Mouse (Mus musculus): ENCODE measurements around the gene T. TPM values are rescaled to one million over a fixed set of nuclear protein-coding genes. Genes with fewer than 3 reads are reported as not detected.

Gene T
- polyA plus RNA-seq, 1 experiment from 2014 or later = 0.31 TPM

GRCm38 (mm10) chr17:8479493-8480128 is 45.4 kb downstream of the T start:
- Histone ChIP-seq H3K9me3 (ENCODE audit: control insufficient read depth, low read length) (no peaks in the 10 kb centered on the region), H3K27me3 (ENCODE audit: control insufficient read depth, insufficient read depth, low read length) (no peaks in the 10 kb centered on the region), H3K27ac (ENCODE audit: low read depth, low read length) (no peak overlapping the region), H3K9ac (ENCODE audit: low read depth, low read length) (no peak overlapping the region), H3K36me3 (ENCODE audit: control insufficient read depth, insufficient read depth, low read length) (no peaks in the 10 kb centered on the region), H3K4me1 (ENCODE audit: control insufficient read depth, insufficient read depth, low read length) (peaks cover 8% of the 10 kb centered on the region; the same call in 1 of the 2 replicates), H3K4me3 (ENCODE audit: low read length) (no peak overlapping the region), H3K4me2 (replicated peaks; ENCODE audit: low read depth, low read length) (no peak overlapping the region)
- 28% methylated on average over 9 of the region's 9 CpGs for WGBS
- ATAC-seq (ENCODE audit: low FRiP score, low TSS enrichment) = peak; percentile 76; the same call in 1 of the 2 replicates

GRCm38 (mm10) chr17:8481797-8482196 is 47.6 kb downstream of the T start:
- Histone ChIP-seq H3K27me3 (ENCODE audit: control insufficient read depth, insufficient read depth, low read length) (no peaks in the 10 kb centered on the region), H3K36me3 (ENCODE audit: control insufficient read depth, insufficient read depth, low read length) (no peaks in the 10 kb centered on the region), H3K9me3 (ENCODE audit: control insufficient read depth, low read length) (no peaks in the 10 kb centered on the region), H3K4me3 (ENCODE audit: low read length) (no peak overlapping the region), H3K4me1 (ENCODE audit: control insufficient read depth, insufficient read depth, low read length) (peaks cover 8% of the 10 kb centered on the region; the same call in 1 of the 2 replicates), H3K27ac (ENCODE audit: low read depth, low read length) (no peak overlapping the region), H3K4me2 (replicated peaks; ENCODE audit: low read depth, low read length) (no peak overlapping the region), H3K9ac (ENCODE audit: low read depth, low read length) (no peak overlapping the region)
- ATAC-seq (ENCODE audit: low FRiP score, low TSS enrichment) = no peak
- WGBS = 57% methylated on average over 10 of the region's 10 CpGs

- Histone ChIP-seq H3K4me1 (ENCODE audit: control insufficient read depth, insufficient read depth, low read length) (peaks cover 8% of the 10 kb centered on the region; the same call in 1 of the 2 replicates), H3K4me3 (ENCODE audit: low read length) (no peak overlapping the region), H3K4me2 (replicated peaks; ENCODE audit: low read depth, low read length) (no peak overlapping the region), H3K27me3 (ENCODE audit: control insufficient read depth, insufficient read depth, low read length) (no peaks in the 10 kb centered on the region), H3K9me3 (ENCODE audit: control insufficient read depth, low read length) (no peaks in the 10 kb centered on the region), H3K27ac (ENCODE audit: low read depth, low read length) (no peak overlapping the region), H3K36me3 (ENCODE audit: control insufficient read depth, insufficient read depth, low read length) (no peaks in the 10 kb centered on the region), H3K9ac (ENCODE audit: low read depth, low read length) (no peak overlapping the region)
- WGBS = 70% methylated on average over 7 of the region's 7 CpGs
- no peak for ATAC-seq (ENCODE audit: low FRiP score, low TSS enrichment)
Measured at GRCm38 (mm10) chr17:8482876-8483275, 48.7 kb downstream of the T start.

- Histone ChIP-seq H3K27ac (ENCODE audit: low read depth, low read length) (no peak overlapping the region), H3K36me3 (ENCODE audit: control insufficient read depth, insufficient read depth, low read length) (no peaks in the 10 kb centered on the region), H3K9me3 (ENCODE audit: control insufficient read depth, low read length) (no peaks in the 10 kb centered on the region), H3K9ac (ENCODE audit: low read depth, low read length) (no peak overlapping the region), H3K4me1 (ENCODE audit: control insufficient read depth, insufficient read depth, low read length) (peaks cover 8% of the 10 kb centered on the region; the same call in 1 of the 2 replicates), H3K4me3 (ENCODE audit: low read length) (no peak overlapping the region), H3K4me2 (replicated peaks; ENCODE audit: low read depth, low read length) (no peak overlapping the region), H3K27me3 (ENCODE audit: control insufficient read depth, insufficient read depth, low read length) (no peaks in the 10 kb centered on the region)
- no peak for ATAC-seq (ENCODE audit: low FRiP score, low TSS enrichment)
- 32% methylated on average over 3 of the region's 3 CpGs for WGBS
Measured at GRCm38 (mm10) chr17:8484246-8484645, 50.0 kb downstream of the T start.

- Histone ChIP-seq H3K36me3 (ENCODE audit: control insufficient read depth, insufficient read depth, low read length) (no peaks in the 10 kb centered on the region), H3K27me3 (ENCODE audit: control insufficient read depth, insufficient read depth, low read length) (no peaks in the 10 kb centered on the region), H3K4me1 (ENCODE audit: control insufficient read depth, insufficient read depth, low read length) (peaks cover 4% of the 10 kb centered on the region; the same call in 1 of the 2 replicates), H3K4me3 (ENCODE audit: low read length) (no peak overlapping the region), H3K9ac (ENCODE audit: low read depth, low read length) (no peak overlapping the region), H3K9me3 (ENCODE audit: control insufficient read depth, low read length) (no peaks in the 10 kb centered on the region), H3K27ac (ENCODE audit: low read depth, low read length) (no peak overlapping the region), H3K4me2 (replicated peaks; ENCODE audit: low read depth, low read length) (no peak overlapping the region)
- no peak for ATAC-seq (ENCODE audit: low FRiP score, low TSS enrichment)
Measured at GRCm38 (mm10) chr17:8485146-8485545, 50.9 kb downstream of the T start.

GRCm38 (mm10) chr17:8487824-8488223 is 53.6 kb downstream of the T start:
- H3K27ac ChIP-seq (ENCODE audit: low read depth, low read length) = no peak overlapping the region
- ATAC-seq (ENCODE audit: low FRiP score, low TSS enrichment) = 0 out of 2 replicates have a peak, but pooled peaks have one; percentile 46
- no peaks in the 10 kb centered on the region for H3K36me3 ChIP-seq (ENCODE audit: control insufficient read depth, insufficient read depth, low read length)
- H3K4me1 ChIP-seq (ENCODE audit: control insufficient read depth, insufficient read depth, low read length) = no peaks in the 10 kb centered on the region
- H3K9ac ChIP-seq (ENCODE audit: low read depth, low read length) = no peak overlapping the region
- no peak overlapping the region for H3K4me3 ChIP-seq (ENCODE audit: low read length)
- no peaks in the 10 kb centered on the region for H3K9me3 ChIP-seq (ENCODE audit: control insufficient read depth, low read length)
- 27% methylated on average over 12 of the region's 12 CpGs for WGBS
- H3K27me3 ChIP-seq (ENCODE audit: control insufficient read depth, insufficient read depth, low read length) = no peaks in the 10 kb centered on the region
- H3K4me2 ChIP-seq (replicated peaks; ENCODE audit: low read depth, low read length) = peak overlapping the region; percentile 16

- no peak for ATAC-seq (ENCODE audit: low FRiP score, low TSS enrichment)
- WGBS = 90% methylated on average over 5 of the region's 5 CpGs
Measured at GRCm38 (mm10) chr17:8490971-8491370, 56.7 kb downstream of the T start.

More at GRCm38 (mm10) chr17:8490971-8491370, 56.7 kb downstream of the T start:
- Histone ChIP-seq H3K4me2 (replicated peaks; ENCODE audit: low read depth, low read length) (no peak overlapping the region), H3K4me1 (ENCODE audit: control insufficient read depth, insufficient read depth, low read length) (no peaks in the 10 kb centered on the region), H3K27ac (ENCODE audit: low read depth, low read length) (no peak overlapping the region), H3K27me3 (ENCODE audit: control insufficient read depth, insufficient read depth, low read length) (no peaks in the 10 kb centered on the region), H3K9me3 (ENCODE audit: control insufficient read depth, low read length) (no peaks in the 10 kb centered on the region), H3K9ac (ENCODE audit: low read depth, low read length) (no peak overlapping the region), H3K36me3 (ENCODE audit: control insufficient read depth, insufficient read depth, low read length) (no peaks in the 10 kb centered on the region), H3K4me3 (ENCODE audit: low read length) (no peak overlapping the region)

Other genes starting within 250 kb of the T start
- gene Ccr6, start 198.4 kb upstream of the T start, polyA plus RNA-seq (2014; fragmentation: Nextera tagmentation; extraction: Ambion mirVana) = not detected in 2 replicates
- 145 and 173 TPM in 2 replicates for gene Mpc1, start 151.5 kb upstream of the T start, polyA plus RNA-seq (2014; fragmentation: Nextera tagmentation; extraction: Ambion mirVana)
- 68.2 and 97.2 TPM in 2 replicates for gene Sft2d1, start 123.3 kb upstream of the T start, polyA plus RNA-seq (2014; fragmentation: Nextera tagmentation; extraction: Ambion mirVana)
- gene Prr18, start 97.0 kb upstream of the T start, polyA plus RNA-seq (2014; fragmentation: Nextera tagmentation; extraction: Ambion mirVana) = 0.43 and 0.49 TPM in 2 replicates
- 0.19 and 0.46 TPM in 2 replicates for gene T2, start 78.4 kb upstream of the T start, polyA plus RNA-seq (2014; fragmentation: Nextera tagmentation; extraction: Ambion mirVana)
- 1.8 and 2.3 TPM in 2 replicates for gene Pde10a, start 90.9 kb downstream of the T start, polyA plus RNA-seq (2014; fragmentation: Nextera tagmentation; extraction: Ambion mirVana)
- not detected in 2 replicates for gene Gm17087, start 132.5 kb downstream of the T start, polyA plus RNA-seq (2014; fragmentation: Nextera tagmentation; extraction: Ambion mirVana)

All from kidney, embryonic 14.5 days (tissue).